Mouse (Mus musculus) spleen, postnatal 10 days (tissue): Measurements from ENCODE around the gene Olfr700.
"Not testable (repeated sequence)": the region's sequence is repeated elsewhere in the genome, so short reads cannot be mapped to it uniquely, and the experiment has no call there.

Experiments
- DNase-seq, 2 experiments: peaks; one replicate each; pipeline ENCODE4 v3.0.0; 2021 to 2022; ENCODE audit warnings: low spot score in 2 of 2

The Olfr700 gene

GRCm38 (mm10) chr7:106808734-106809133, at the start of gene Olfr700:
Gene Olfr700 (minus strand): TSS chr7:106808834.
- DNase-seq, result no peak

- DNase-seq, result no peak
These were observed 34.4 kb upstream of the Olfr700 start, which contains the start of gene Olfr703 for GRCm38 (mm10) chr7:106843060-106843459. Gene Olfr703 (plus strand): TSS chr7:106843360.

GRCm38 (mm10) chr7:106833793-106834192, 25.2 kb upstream of the Olfr700 start, which contains the start of gene Olfr702:
Gene Olfr702 (minus strand): TSS chr7:106833893.
- DNase-seq, result no peak

GRCm38 (mm10) chr7:106818414-106818813, 9.8 kb upstream of the Olfr700 start:
- no peak for DNase-seq

- peak in 1 of 2 experiments; percentile 20 for DNase-seq
These were observed 7.1 kb upstream of the Olfr700 start for GRCm38 (mm10) chr7:106815775-106816174.

- DNase-seq, result no peak
These were observed 5.2 kb upstream of the Olfr700 start, which contains the start of gene Olfr701 for GRCm38 (mm10) chr7:106813829-106814228. Gene Olfr701 (plus strand): TSS chr7:106814129.

- no peak for DNase-seq
These were observed 15.5 kb downstream of the Olfr700 start, which contains the start of gene Olfr699 for GRCm38 (mm10) chr7:106793098-106793497. Gene Olfr699 (minus strand): TSS chr7:106793198.

- no peak for DNase-seq
These were observed 20.3 kb downstream of the Olfr700 start for GRCm38 (mm10) chr7:106788330-106788729.

GRCm38 (mm10) chr7:106761008-106761407, 47.6 kb downstream of the Olfr700 start:
- not testable (repeated sequence) for DNase-seq

GRCm38 (mm10) chr7:106758800-106759199, 49.8 kb downstream of the Olfr700 start:
- no peak for DNase-seq
